Mouse (Mus musculus) CD4-positive, CD25-positive, alpha-beta regulatory T cell, adult 4 months (primary cell): ENCODE measurements at regions not wholly inside any gene's neighbourhood (a gene's known extent, or its start where the extent isn't known, plus 50 kb on each side); places are given as distances from the start of the nearest gene placed in this dataset.

Experiments
- ATAC-seq: one replicate; pipeline ENCODE4 v1.8.0; 2017

DNA sequence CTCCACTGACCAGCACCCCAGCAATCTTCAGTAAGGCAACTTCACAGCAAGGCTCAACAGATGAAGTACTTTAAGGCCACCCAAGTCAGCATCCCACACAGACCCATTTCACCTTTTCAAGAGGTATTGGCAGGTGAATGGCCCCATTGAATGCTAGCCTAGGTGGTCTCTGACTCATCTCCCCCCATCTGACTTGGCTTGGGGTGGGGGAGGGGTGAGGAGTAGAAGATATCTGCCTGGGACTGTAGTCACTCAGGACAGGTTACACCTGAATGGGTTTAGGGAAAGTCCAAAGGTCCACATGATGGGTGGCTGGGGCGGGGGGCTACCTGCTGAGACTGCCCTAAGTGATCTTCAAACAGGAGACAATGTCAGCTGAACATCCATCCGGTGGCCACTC is 104.0 kb upstream of the Tle3 start:
- no peak for ATAC-seq

DNA sequence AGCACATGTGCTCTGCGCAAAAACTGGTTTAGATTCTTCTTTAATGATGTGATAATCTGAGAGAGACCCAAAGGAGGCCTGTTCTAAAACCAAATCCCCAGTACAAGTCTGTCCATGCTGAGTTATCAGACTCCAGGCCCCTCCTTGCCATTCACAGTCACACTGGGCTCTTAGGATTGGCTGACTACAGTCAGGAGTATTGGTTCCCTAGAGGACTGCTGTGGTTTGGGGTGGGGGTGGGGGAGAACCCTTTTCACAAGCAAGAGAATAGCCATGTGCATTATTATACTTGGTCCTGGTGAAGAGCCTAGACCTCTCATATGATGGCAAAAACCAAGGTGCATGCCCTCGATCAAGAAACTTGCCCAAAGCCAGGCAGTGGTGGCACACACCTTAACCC is 103.5 kb upstream of the Tle3 start:
- ATAC-seq = no peak

DNA sequence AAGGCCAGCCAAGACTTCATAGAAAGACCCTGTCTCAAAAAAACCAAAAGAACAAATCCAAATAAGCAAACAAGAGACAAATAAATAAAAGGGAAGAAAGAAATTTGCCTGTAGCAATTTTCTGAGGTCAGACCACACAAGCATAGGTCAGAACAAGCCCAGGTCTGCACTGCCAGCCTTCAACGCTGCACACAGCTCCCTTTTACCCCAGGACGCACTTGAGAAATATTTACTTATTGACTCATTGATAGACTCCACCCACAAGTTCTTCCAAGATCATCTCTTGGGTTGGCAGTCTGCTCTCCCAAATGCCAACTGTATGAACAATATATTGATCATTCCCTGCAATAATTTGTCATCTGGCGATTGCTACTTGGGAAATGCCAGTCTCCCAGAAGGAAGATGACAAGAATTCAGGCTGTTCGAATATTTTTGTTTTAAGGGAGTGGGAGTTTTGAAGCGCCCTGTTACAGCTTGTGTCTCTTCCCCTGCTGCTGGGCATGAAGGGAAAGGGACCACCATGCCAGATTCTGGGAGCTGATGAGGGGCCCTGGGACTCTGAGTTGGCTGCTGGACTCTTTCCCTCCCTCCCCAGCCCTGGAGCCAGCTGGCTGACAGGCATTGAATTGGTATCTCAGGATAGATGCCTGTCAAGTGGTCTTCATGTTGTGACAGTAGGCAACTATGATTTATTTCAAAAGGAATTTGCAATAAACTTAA is 102.9 kb upstream of the Tle3 start:
- no peak for ATAC-seq

DNA sequence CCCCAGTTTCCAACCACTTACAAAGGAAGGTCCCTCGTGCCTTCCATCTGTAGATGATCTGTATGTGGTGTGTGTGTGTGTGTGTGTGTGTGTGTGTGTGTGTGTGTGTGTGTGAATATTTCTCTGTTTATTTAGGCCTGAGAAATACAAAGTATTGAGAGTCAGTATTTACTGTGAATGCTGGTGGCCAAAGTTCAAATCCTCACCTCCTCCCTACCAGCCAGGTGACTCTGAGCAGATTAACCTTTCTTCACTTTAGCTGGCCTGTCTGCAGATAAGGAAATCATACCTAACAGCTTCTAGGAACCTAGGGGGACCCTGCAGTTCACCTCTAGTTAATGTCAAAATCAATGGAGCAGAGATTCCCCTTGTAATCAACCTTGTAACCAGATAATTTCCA is 100.9 kb upstream of the Tle3 start:
- ATAC-seq = no peak

DNA sequence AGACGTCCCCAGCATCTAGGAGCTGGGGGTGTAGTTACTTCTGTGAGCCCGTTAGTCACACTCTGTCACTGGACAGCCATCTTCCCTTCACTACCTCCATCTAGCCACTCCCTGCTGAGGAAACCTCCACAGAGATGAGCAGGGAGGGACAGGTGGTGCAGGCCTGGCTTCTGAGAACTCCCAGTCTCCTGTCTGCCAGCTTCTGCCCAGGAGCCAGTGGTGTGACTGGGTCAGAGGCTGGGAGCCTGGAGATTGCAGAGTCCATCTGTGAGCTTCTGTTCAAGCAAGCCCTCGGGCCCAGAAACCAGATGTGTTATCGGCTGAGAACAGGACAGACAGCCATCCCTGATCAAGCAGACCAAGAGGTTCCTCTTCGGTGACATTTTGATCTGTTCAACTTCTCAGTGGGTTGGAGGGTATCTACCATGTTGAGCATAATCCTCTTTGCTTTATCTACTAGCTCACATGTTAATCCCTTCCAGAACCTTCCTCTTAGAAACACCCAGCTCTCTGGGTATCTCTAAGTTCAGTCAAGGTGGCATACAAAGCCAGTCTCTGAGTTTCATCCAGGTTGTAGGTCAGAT is 100.3 kb upstream of the Tle3 start:
- no peak for ATAC-seq

DNA sequence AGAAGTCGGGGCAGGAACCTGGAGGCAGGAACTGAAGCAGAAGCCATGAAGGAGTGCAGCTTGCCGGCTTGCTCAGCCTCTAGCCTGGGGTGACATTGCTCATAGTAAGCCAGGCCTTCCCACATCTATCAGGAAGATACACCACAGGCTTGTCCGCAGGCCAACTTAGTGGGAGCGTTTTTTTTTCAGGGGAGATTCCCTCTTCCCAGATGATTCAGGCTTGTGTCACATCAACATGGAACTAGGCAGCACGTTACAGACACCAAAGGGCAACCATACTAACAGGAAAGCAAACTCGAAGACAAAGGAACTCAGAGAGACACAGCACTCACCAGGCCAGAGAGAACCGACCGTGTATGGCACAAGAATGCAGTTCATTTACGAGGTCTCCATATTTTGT is 98.1 kb upstream of the Tle3 start:
- no peak for ATAC-seq

DNA sequence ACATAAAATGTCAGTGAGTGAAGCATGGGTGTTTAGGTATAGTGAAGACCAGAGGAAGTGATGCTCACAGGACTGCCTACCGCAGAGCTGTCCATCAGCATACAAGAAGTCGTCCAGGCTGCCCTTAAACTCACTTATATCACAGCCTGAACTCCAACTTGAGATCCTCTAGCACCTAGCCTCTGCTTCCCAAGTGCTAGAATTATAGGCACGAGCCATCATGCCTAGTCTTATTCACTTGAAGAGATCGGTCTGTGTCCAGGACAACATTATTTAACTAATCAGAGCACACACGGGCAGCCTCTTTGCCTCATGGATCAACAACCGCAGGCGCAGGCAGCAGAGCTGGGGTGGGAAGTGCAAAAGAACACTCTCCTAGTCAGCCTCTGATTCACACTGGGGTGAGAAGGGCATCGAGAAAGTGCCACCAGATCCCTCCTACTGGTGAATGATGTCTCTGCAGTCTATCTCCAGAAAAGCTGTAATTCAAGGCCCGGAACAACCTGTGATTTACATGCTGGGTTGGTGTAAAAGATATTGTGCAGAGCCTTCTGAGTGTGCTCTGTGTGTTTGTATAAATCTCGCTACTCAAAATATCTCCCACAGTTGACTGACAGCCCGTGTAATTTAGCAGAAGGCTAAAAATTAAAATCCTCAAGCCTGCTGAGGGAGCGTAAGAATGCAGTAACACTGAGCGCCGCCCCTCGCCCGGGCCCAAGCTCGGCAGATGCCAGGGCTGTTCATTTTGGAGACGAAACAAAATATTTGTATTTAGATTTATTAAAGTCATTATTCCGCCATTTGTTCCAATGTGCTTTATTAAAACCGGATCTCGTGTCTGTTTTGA is 94.6 kb upstream of the Tle3 start:
- ATAC-seq = peak; percentile 91

DNA sequence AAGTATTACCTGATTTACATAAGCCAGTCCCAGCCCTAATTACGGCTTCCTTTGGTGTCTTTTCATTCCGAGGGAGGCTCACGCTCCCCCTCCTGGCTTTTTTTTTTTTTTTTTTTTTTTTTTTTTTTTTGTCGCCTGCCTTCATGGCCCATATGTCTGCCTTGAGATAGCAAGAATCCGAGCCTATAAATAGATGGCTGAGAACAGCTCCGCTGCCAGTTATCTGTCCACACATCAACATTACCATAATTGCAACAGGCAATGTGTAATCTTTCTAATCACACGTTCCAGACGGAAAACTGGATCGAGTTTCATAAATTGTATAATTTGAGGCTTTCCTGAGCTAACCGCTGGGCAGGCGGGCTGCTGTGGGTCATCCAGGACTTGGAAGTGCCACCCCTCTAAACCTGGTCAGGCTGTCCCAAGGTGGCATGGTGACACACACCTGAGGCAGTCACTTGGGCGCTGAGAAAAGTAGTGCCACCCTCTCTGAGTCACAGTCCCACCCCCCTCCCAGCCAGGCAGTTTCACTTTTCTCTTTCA is 93.9 kb upstream of the Tle3 start:
- peak; percentile 43 for ATAC-seq

DNA sequence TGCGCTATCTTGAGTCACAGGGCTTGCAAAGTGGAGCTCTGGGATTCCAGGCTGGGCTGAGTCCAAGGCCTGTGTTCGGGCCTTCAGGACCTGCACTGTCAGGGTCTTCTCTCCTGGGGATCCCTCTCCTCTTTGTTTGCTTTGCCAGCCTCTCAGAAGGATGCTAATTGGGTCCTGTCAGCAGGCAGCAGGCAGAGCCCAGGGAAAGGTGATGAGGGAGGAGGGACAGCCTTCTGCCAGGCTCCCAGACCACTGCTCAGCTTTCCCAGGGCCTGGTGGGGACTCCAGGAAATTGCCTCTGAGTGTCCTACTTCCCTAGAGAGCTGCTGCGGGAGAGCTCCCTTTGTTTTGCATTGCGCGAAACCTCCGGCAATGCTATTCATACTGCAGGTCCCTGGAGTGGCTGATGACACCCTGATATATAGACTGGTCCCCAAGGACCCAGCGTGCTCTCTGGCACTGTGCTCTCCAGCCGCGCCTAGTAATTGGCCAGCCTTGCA is 93.1 kb upstream of the Tle3 start:
- no peak for ATAC-seq

DNA sequence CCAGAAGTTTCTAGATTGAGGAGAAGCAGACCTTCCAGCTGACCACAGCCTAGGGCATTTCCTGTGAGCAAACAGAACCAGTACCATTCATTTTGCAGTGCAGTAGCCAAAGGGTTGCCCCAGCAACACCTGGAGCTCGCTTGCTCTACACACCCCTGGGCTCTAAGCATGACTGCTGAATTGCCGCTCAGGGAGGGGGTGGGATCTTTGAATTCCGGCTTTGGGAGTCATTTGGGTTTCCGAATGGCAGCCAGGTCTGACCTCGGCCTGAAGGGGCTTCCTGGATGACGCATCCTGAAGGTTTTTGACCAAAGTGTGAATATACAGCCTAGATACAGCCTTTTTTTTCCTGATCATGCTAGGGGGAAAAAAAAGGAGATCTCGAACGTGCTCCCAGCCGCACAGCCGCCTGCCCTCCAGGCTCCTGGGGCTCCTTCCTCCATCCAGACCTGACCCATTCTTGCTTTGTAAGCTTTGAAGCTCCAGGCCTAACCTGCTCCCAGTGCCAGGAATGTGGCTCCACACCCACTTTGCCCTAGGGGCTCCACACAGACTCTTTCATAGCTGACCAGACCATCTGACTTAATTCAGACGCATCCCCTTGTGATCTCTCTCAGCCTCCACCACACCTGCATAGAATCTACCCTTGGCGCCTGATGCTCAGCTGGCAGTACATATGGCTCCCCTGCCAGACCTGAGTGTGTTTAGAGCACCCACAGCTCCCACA is 91.1 kb upstream of the Tle3 start:
- ATAC-seq = no peak

DNA sequence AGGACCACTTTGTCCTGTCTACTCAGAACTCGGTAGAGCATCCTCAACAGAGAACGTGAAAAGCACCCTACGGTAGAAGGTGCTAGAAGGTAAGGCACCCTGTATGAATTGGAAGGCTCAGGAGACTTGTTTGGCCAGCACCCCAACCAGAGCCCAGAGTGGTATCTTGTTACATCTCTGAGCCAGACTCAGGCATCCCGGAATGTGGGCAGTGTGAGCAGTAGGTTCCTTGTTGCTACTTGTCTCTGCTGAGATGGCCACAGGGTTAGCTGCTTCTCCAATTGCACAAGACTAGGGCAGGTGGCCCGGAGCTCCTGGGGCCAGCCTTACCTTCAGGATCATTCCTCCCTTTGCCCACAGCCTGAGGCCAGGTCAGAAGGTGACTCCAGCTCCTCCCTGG is 88.9 kb upstream of the Tle3 start:
- no peak for ATAC-seq

DNA sequence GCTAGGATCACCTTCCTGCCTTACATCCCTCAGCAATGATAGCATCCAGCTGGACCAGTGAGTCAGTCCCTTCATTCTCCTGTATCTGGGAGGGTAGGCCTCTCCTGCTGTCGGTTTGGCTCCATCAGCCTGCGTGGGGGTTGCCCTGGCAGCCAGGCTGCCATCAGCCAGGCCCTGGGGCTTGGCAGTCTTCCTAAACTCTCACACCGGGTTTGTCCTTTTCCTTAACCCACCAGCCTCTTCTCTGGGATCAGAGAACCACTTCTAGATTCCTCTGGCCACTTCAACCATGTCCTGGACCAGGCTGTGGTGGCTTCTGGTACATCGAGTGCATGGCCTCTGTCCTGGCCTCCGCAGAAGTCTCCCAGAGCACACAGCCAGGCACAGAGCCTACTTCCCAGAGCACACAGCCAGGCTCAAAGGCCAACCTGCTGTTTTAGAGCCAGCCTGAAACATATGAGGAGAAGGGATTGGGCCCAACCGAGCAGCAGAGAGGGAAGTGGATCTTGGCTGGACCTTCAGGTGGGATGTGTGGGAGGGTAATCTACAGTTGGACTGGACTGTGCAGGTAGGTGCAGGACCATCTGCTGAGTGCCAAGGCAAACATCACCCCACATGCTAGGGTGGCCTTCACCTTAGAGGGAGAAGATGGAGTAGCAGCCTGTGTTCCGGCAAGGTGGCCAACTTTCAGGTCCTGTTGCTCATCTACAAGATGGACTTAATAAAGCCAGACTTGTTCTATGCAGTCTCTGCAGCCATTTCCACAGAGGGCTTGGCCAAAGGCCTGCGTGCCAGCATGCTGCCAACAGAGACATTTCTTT is 87.8 kb upstream of the Tle3 start:
- ATAC-seq = no peak

DNA sequence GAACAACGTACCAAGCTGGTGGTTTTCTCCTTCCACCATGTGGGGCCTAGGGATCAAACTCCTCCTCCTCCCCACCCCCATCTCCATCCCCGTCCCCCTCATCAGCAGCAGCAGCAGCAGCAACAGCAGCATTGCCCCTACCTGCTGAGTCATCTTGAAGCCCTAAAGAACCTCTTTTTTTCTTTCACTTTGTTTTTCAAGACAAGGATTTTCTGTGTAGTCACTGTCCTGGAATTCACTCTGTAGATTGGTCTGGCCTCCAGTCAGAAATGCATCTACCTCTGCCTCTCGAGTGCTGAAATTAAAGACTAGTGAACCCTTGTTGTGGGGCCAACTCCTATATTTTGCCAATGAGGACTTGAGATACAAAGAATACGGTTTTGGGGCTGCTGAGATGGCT is 85.6 kb upstream of the Tle3 start:
- ATAC-seq = no peak

DNA sequence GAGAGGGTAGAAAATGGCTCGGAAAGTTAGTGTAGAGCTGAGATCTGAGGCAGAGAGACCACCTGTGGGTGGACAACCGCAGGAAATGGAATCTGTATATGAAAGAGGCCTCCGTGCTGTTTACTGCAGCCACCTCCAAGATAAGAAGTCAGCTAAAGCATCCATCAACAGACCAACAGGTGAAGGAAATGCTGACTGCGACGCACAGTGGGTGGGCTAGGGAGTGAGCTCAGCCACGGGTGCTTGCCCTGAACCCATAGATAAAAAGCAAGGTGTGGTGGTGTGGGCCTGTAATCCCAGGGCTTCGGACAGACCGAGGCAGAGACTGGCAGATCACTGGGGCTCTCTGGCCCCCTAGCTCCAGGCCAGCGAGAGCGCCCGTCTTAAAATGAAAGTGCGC is 83.0 kb upstream of the Tle3 start:
- ATAC-seq = no peak

DNA sequence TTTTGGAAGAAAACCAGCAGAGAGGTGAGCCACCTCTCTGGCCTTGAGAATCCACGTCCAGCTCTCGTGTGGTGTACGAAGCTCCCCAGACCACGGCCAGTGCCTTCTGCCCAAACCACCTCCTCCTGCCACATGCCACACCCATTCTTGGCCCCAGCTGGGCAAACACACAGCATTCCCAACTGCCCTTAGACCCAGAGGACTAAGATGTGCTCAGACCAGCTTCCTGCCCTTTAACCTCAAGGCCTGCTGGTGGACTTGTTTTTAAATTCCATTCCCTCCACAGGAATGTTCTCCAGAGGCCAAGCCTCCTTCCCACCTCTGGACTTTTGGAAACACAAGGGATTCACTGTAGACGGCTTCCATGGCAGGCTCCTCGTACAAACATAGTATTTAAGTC is 82.5 kb upstream of the Tle3 start:
- ATAC-seq = no peak

DNA sequence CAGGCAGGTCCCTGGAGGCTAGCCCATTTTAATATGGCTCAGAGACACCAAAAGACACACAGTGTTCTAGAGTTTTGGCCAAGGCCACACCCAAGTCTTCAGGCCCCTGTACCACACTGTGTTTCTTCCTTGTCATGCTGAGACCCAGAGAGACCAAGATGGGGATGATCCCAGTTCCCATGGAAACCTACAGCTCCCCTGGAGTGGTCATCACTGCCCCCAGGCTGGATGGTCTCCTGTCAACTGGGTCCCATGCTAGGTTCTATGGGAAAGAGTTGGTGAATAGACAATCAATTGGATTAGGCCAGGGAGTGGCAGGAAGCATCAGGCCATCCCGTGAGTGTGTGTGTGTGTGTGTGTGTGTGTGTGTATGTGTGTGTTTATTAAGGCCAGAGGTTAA is 80.5 kb upstream of the Tle3 start:
- no peak for ATAC-seq

DNA sequence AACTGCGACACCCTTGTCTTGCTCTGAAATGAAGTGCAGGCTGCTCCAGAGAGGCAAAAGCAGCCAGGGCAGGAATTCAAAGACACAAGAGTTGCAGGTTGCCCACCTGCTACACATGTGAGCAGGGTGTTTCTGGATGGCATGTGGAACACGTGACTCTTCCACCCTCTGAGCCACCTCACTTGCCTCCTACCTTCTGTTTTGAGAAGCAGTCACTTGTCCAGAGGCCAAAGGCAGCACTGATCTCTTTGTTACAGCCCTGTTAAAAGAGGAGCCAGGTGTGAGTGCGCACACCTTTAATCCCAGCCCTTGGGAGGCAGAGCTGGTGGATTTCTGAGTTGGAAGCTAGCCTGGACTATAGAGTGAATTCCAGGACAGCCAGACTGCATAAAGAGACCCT is 79.7 kb upstream of the Tle3 start:
- no peak for ATAC-seq

DNA sequence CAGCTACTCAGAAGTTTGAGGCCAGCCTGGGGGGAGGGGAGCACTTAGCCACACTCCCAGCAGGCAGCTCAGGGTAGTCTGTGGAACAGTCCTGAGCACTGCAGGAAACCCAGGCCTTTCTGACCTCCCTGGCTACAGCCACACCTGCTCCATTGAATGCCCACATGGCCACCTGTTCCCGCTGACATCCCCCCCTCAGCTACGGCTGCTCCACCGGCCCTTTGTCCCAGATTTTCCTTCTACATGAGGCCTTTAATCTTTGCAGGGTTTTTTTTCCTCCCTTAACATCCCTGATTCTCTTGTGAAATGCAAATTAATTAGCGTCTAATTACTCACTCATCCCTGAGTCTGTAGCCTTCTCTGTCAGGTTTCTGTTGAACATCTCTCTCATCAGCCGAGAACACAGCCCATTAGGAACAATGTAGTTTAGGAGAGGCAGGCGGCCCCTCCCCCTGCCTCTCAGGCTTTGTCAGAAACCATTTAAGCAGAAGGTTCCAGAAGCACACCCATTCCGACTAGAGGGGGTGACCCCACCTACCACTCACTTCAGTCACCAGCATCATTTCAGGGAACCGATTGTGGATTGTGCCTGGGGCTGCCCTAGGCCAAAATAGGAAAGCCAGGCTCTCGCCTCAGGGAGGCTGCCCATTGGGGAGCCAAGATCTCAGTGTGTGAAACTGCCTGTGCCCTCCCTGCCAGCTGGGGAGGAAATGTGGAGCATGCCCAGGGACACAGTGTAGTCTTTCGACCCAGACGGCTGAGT is 78.8 kb upstream of the Tle3 start:
- no peak for ATAC-seq

DNA sequence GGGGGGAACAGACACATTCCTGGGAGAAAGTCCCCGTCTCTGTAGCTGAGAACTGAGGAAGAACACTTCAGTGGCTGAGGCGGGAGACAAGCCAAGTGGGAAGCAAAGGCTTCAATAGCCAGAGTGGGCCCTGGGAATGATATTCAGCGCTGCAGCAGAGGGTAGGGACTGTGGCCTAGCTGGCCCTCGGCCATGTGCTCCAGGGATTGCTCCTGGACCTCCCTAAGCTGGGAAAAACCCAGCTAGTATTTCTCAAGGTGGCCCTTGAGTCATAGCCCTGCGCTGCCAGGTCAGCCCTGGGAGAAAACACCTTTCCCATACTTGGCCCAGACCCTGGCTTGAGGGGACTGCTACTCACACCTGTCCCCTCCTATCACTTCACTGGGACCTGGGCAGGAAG is 77.2 kb upstream of the Tle3 start:
- no peak for ATAC-seq

DNA sequence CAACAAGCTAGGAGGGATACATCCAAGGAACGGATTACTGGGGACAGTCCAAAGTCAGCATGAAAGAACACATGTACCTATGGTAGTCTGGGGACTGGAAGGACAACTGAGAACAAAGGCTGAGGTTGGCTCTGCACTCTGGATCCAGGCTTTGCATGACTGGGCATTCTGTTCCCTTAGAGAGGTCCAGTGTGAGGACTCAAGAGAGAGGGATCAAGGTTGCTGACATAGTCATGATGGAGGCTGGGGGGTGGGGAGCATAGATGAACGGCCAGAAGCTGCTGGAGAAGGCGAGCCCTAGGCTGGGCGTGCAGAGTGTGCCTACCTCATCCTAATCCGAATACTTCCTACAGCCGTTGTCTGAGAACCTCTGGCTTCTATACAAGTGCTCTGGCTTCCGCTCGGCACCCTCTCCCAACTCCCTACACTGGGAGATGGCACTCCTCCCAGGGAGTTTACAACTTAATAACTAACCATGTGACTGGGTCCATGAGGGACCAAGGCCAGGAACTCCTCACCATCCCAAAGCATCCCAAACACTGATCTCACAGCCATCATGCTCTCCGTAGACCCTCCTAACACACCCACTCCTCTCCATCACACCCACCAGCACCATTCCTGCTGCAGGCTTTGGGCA is 75.7 kb upstream of the Tle3 start:
- ATAC-seq = no peak

DNA sequence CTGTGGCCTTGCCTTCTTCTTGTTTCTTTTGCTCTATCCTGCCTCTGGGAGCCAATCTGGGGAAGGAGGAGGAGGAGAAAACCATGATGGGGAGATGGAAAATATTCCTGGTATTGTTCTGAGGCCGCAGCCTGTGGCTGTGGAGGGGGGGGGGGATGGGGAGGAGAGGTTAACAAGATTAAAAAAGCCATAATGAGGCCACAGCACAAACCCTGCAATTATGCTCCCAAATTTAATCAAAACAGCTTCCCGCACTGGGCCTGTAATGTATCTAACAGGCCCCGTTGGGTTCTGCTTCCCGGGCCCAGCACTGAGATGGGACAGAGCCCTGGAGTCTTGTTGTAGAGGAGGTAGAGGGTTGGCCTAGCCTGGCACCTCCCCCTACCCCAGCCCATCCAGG is 74.8 kb upstream of the Tle3 start:
- no peak for ATAC-seq
